Mouse (Mus musculus) embryonic fibroblast, embryonic 13.5 days (primary cell): ENCODE measurements at regions not wholly inside any gene's neighbourhood (a gene's known extent, or its start where the extent isn't known, plus 50 kb on each side); places are given as distances from the start of the nearest gene placed in this dataset.

Experiments used
- CTCF ChIP-seq: IDR thresholded peaks from 2 replicates; pipeline ENCODE4 v1.5.1; 2011; ENCODE audit warnings: mild to moderate bottlenecking, control low read depth, low read length, moderate library complexity, borderline replicate concordance; ENCODE audit not compliant: insufficient read depth
- POLR2A ChIP-seq: IDR thresholded peaks from 2 replicates; pipeline ENCODE4 v1.6.1; 2011; ENCODE audit warnings: low read depth, mild to moderate bottlenecking, control low read depth, low read length, moderate library complexity

GRCm38 (mm10) chr12:85533603-85534002 lies 59.9 kb downstream of the Fos start:
- TF ChIP-seq CTCF (no peak), POLR2A (no peak)
